In genomic region chr7:74524188-74524971, GRCm38 (mm10) we compare ENCODE assay signal across 11 mouse cellular contexts. TPM values are rescaled to one million over a fixed set of nuclear protein-coding genes. Genes with fewer than 3 reads are reported as not detected.
DNase-seq lines count a peak whose midpoint lies in the region; ATAC-seq and TF ChIP-seq lines count a peak whose summit lies in the region.
"Had no signal": no experiment of that assay in that cellular context is flagged by ENCODE, and none has a peak within 500 bp of the region (broad histone marks: within the 10 kb centered on the region; RNA-seq: fewer than 3 reads in every experiment).

No protein-coding gene starts in this region.

- no peak for TF ChIP-seq CTCF in gastrocnemius, adult 2 months (IDR thresholded peaks at IDR 0.05)

- peak; percentile 27 for DNase-seq in gastrocnemius, adult 2 months
- DNase-seq in gastrocnemius, postnatal 14 days, result no peak
- peak; percentile 15 for DNase-seq in adrenal gland, postnatal 10 days
- DNase-seq in heart, postnatal 36 days, result peak; percentile 39 to 57
- DNase-seq in lung, postnatal 4 days, result peak; percentile 36 to 44
- no peak for DNase-seq in natural killer cell, adult 2 months (ENCODE audit: low spot score in 2 of 2)
- DNase-seq: cerebellum, adult 8-10 months; gastrocnemius, postnatal 36 days had no signal

- H3K9ac ChIP-seq in intestine, embryonic 16.5 days (ENCODE audit: low read depth, low read length), result no peak overlapping the region
- H3K9ac ChIP-seq: liver, embryonic 14.5 days had no signal

- H3K4me2 ChIP-seq in intestine, embryonic 16.5 days (ENCODE audit: low read depth, low read length), result no peak overlapping the region

- H3K9me3 ChIP-seq in intestine, embryonic 16.5 days (ENCODE audit: control insufficient read depth, low read length), result no peaks in the 10 kb centered on the region

- H3K27ac ChIP-seq in gastrocnemius, adult 2 months, result peak overlapping the region; percentile 81
- H3K27ac ChIP-seq in intestine, embryonic 16.5 days (ENCODE audit: low read length), result no peak overlapping the region
- H3K27ac ChIP-seq: liver, embryonic 14.5 days had no signal

- no peaks in the 10 kb centered on the region for H3K36me3 ChIP-seq in intestine, embryonic 16.5 days (ENCODE audit: control insufficient read depth, insufficient read depth, low read length)

- no peak overlapping the region for H3K4me3 ChIP-seq in gastrocnemius, adult 2 months
- H3K4me3 ChIP-seq in intestine, embryonic 16.5 days (ENCODE audit: low read length), result no peak overlapping the region

- H3K27me3 ChIP-seq in intestine, embryonic 16.5 days (replicated peaks; ENCODE audit: control insufficient read depth, insufficient read depth, low read length), result no peaks in the 10 kb centered on the region

- ATAC-seq in intestine, embryonic 16.5 days, result no peak
- ATAC-seq in erythroblast, adult 5-6 weeks (replicated peaks; ENCODE audit: low FRiP score, poor library complexity, severe bottlenecking), result no peak

- 81% methylated on average over 8 of the region's 8 CpGs for WGBS in intestine, embryonic 16.5 days

- intact Hi-C loops in gastrocnemius, adult 2 months (cut with DNase I), result no loop called here
- intact Hi-C loops in gastrocnemius, postnatal 14 days (cut with DNase I; ENCODE audit: low total_unique reads), result no loop called here
- intact Hi-C loops in heart, postnatal 36 days (cut with DNase I), result no loop called here

- H3K4me1 ChIP-seq in intestine, embryonic 16.5 days (ENCODE audit: control insufficient read depth, insufficient read depth, low read length), result no peaks in the 10 kb centered on the region; the same call in 1 of the 2 replicates

RNA-seq across cellular contexts. Expression of gene Slco3a1, which starts 30.2 kb away (rescaled TPM):
- total RNA-seq in gastrocnemius, adult 2 months (2021), result 10 to 100 TPM; 67.1 to 83.8 TPM
- total RNA-seq in gastrocnemius, postnatal 14 days (2021), result 10 to 100 TPM; 19.7 to 20.8 TPM
- total RNA-seq in adrenal gland, postnatal 10 days (2021), result 10 to 100 TPM; 20.5 to 31.2 TPM
- 100 to 1,000 TPM; 105 to 116 TPM for total RNA-seq in heart, postnatal 36 days (2021)
- polyA plus RNA-seq in intestine, embryonic 16.5 days (2015; fragmentation: Nextera tagmentation; extraction: Ambion mirVana), result 6.7 and 6.8 TPM in 2 replicates
- 4.4 and 7.3 TPM in 2 replicates for total RNA-seq in erythroblast, adult 5-6 weeks (2015; ENCODE audit: low replicate concordance)
- total RNA-seq in erythroblast, adult 5-6 weeks (2017; ENCODE audit: low replicate concordance), result 3.2 and 3.3 TPM in 2 replicates

Comparison
In these comparisons a context has a peak if more than half of its experiments do, and no peak if none do; other contexts are left out.
1. DNase-seq: peak in gastrocnemius, adult 2 months (single experiment), adrenal gland, postnatal 10 days (single experiment), heart, postnatal 36 days (2 of 2) and lung, postnatal 4 days (2 of 2); none in gastrocnemius, postnatal 14 days (single experiment) and natural killer cell, adult 2 months (0 of 2).